Mouse (Mus musculus) liver, embryonic 14.5 days (tissue): ENCODE results near the gene Il1r1.

ENCODE experiments used
- CTCF ChIP-seq: IDR thresholded peaks from 2 replicates; pipeline ENCODE4 v1.5.1; 2016; ENCODE audit warnings: antibody characterized with exemption, low read depth, control low read depth
- EP300 ChIP-seq: IDR thresholded peaks from 2 replicates; pipeline ENCODE4 v1.6.1; 2016; ENCODE audit warnings: antibody characterized with exemption, low read depth

DNA sequence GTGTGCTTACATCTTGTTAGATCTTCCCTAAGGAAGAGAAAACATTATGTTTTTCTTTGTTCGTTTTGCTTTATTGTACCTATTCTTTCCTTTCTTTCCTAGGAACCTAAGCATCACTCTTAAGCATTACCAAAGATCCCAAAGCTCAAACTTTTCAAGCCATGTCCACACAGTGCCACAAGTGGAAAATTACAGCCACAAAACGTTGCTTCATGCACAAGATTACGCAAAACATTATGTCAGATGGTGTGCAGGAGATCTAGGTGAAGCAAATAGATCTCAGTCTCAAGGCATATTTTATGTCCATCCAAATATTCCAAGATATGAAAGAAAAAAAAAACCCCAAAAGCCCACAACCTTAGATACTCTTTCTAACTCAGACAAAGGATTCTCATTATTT lies 4.2 kb downstream of the Il1r1 start:
- no peak for TF ChIP-seq CTCF
- TF ChIP-seq EP300 = no peak
